Mouse (Mus musculus): Measurements from ENCODE around the gene Tecr. TPM values are rescaled to one million over a fixed set of nuclear protein-coding genes. Genes with fewer than 3 reads are reported as not detected.

The Tecr gene
- total and polyA plus RNA-seq, 3 experiments = 445 to 935 (median 505) TPM

DNA sequence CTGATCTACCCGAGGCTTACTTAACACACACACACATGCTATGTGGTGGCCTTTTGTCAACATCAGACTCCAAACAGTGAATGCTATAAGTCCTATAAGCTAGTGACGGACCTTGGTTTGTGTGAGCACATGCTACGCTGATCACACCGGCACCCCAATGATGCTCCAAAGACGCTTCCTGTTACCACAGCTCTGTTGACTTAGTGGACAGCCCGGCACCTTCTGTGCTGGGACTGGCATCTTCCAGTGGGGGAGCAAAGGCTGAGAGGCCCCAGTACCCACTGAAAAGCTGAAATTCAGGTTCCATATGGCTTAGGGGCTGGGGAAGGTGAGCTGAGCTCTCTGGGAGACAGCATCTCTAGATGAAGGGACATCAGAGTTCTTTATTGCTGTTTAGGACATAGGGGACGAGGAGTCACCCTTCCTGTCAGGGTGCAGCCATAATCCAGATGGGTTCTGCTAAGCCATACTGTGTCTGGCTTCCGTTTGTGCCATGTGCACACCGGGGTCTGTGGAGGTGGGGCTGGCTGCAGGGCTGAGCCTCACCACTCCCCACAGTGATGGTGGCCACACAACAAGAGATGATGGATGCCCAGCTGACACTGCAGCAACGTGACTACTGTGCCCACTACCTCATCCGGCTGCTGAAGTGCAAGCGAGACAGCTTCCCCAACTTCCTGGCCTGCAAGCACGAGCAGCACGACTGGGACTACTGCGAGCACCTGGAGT lies 37.3 kb downstream of the Tecr start:
- H3K9ac ChIP-seq (ENCODE audit: low read depth, low read length) = no peak overlapping the region
- no peak overlapping the region for H3K27ac ChIP-seq
- peaks cover 6% of the 10 kb centered on the region; the same call in 1 of the 2 replicates for H3K79me2 ChIP-seq (replicated peaks; ENCODE audit: control insufficient read depth, insufficient read depth, low read length)
- intact Hi-C loops (cut with DNase I) = no loop called here
- H3K36me3 ChIP-seq (ENCODE audit: control insufficient read depth, insufficient read depth, low read length) = no peaks in the 10 kb centered on the region
- H3K4me3 ChIP-seq = no peak overlapping the region
- 77% methylated on average over 15 of the region's 15 CpGs for WGBS
- no peak for TF ChIP-seq CTCF (IDR thresholded peaks at IDR 0.05)
- TF ChIP-seq POLR2A (IDR thresholded peaks at IDR 0.05; ENCODE audit: insufficient read depth, low read depth, low read length) = 0 out of 2 replicates have a peak, but pooled peaks have one; percentile 7
- no peak for TF ChIP-seq EP300 (IDR thresholded peaks at IDR 0.05; ENCODE audit: insufficient read depth, low read depth, low read length)
- no peaks in the 10 kb centered on the region for H3K27me3 ChIP-seq (ENCODE audit: control insufficient read depth, insufficient read depth, low read length)
- no peak for DNase-seq
- peaks cover 6% of the 10 kb centered on the region for H3K4me1 ChIP-seq (ENCODE audit: control insufficient read depth, insufficient read depth, low read length)

DNA sequence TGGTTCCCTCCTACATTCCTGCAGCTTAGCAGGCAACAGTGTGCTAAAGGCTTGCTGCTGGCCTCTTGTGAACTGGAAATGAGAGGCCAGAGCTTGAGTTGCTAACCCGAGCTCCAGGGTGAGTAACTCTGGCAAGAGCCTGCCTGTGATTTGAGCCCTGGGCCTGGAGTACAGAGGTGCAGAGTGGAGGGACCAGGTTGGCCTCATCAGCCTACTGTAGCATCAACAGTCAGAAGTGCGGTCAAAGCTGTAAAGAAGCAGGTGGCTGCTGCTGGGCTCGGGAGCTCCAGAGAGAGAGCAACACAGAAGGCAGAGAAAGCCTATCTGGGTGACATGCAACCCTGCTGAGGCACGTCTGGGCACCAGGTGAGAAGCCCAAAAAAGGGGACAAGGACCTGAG lies 38.6 kb downstream of the Tecr start:
- Histone ChIP-seq H3K36me3 (ENCODE audit: control insufficient read depth, insufficient read depth, low read length) (no peaks in the 10 kb centered on the region), H3K27ac (no peak overlapping the region; the same call in 1 of the 2 replicates), H3K9ac (ENCODE audit: low read depth, low read length) (no peak overlapping the region), H3K27me3 (ENCODE audit: control insufficient read depth, insufficient read depth, low read length) (no peaks in the 10 kb centered on the region), H3K4me1 (ENCODE audit: control insufficient read depth, insufficient read depth, low read length) (peaks cover 6% of the 10 kb centered on the region), H3K4me3 (no peak overlapping the region), H3K79me2 (replicated peaks; ENCODE audit: control insufficient read depth, insufficient read depth, low read length) (peaks cover 6% of the 10 kb centered on the region; the same call in 1 of the 2 replicates)
- intact Hi-C loops (cut with DNase I) = loop anchor here (5.0 kb wide), 1 partner anchor 38 kb away; the partner anchor contains the start of genes Dnajb1 and Tecr
- DNase-seq = no peak
- WGBS = 58% methylated on average over 4 of the region's 4 CpGs
- TF ChIP-seq EP300 (IDR thresholded peaks at IDR 0.05; ENCODE audit: insufficient read depth, low read depth, low read length) = no peak
- no peak for TF ChIP-seq CTCF (IDR thresholded peaks at IDR 0.05)
- no peak for TF ChIP-seq POLR2A (IDR thresholded peaks at IDR 0.05; ENCODE audit: insufficient read depth, low read depth, low read length)

DNA sequence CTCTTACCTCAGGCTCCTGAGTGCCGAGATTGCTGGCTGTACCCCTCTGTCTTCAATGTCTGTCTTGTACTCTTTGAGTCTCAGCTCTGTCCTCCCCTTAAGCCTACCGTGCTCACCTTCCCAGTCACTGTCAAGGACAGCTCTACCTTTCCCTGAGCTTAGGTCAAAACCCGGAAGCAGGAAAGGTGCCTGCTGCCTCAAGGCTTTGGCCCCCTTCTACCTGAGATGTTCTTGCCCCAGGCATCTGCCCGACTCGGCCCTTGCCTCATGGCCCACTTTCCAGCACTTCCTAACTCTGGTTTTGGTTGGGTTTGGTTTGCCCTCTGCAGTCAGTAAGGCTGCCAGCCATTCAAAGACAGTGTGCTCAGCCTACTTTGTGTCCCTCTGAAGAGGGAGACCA lies 39.0 kb downstream of the Tecr start:
- no peak overlapping the region for H3K9ac ChIP-seq (ENCODE audit: low read depth, low read length)
- no peak for TF ChIP-seq EP300 (IDR thresholded peaks at IDR 0.05; ENCODE audit: insufficient read depth, low read depth, low read length)
- TF ChIP-seq POLR2A (IDR thresholded peaks at IDR 0.05; ENCODE audit: insufficient read depth, low read depth, low read length) = no peak
- TF ChIP-seq CTCF (IDR thresholded peaks at IDR 0.05) = no peak
- intact Hi-C loops (cut with DNase I) = loop anchor here (5.0 kb wide), 1 partner anchor 39 kb away; the partner anchor contains the start of genes Dnajb1 and Tecr
- no peak overlapping the region for H3K4me3 ChIP-seq
- WGBS = 56% methylated on average over 5 of the region's 5 CpGs
- no peak overlapping the region; the same call in 1 of the 2 replicates for H3K27ac ChIP-seq
- no peaks in the 10 kb centered on the region for H3K27me3 ChIP-seq (ENCODE audit: control insufficient read depth, insufficient read depth, low read length)
- peaks cover 6% of the 10 kb centered on the region for H3K4me1 ChIP-seq (ENCODE audit: control insufficient read depth, insufficient read depth, low read length)
- H3K79me2 ChIP-seq (replicated peaks; ENCODE audit: control insufficient read depth, insufficient read depth, low read length) = peaks cover 6% of the 10 kb centered on the region; the same call in 1 of the 2 replicates
- DNase-seq = no peak
- H3K36me3 ChIP-seq (ENCODE audit: control insufficient read depth, insufficient read depth, low read length) = no peaks in the 10 kb centered on the region

DNA sequence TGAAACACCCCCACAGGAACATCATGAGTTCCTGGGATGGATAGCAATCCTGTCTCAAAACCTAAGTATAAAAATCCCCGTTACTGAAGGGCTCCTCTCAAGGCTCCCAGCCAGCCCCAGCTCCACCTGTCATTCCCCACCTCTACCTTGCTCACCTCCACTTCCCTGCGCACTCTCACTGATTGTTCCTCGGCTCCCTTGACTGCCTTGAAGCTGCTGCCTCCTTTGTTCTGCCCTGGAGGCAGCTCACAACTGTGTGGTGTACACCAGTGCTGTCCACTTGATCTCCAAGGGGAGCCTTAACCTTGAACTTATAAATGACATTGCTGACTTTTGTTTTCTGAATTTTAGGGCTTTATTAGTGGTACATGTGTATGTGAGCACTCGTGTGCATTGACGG lies 39.6 kb downstream of the Tecr start:
- TF ChIP-seq POLR2A (IDR thresholded peaks at IDR 0.05; ENCODE audit: insufficient read depth, low read depth, low read length) = no peak
- TF ChIP-seq CTCF (IDR thresholded peaks at IDR 0.05) = no peak
- TF ChIP-seq EP300 (IDR thresholded peaks at IDR 0.05; ENCODE audit: insufficient read depth, low read depth, low read length) = no peak
- 59% methylated on average over 5 of the region's 5 CpGs for WGBS
- peak in 1 of 2 experiments; percentile 23 for DNase-seq
- Histone ChIP-seq H3K4me1 (ENCODE audit: control insufficient read depth, insufficient read depth, low read length) (peaks cover 6% of the 10 kb centered on the region), H3K79me2 (replicated peaks; ENCODE audit: control insufficient read depth, insufficient read depth, low read length) (peaks cover 6% of the 10 kb centered on the region; the same call in 1 of the 2 replicates), H3K4me3 (no peak overlapping the region), H3K27ac (no peak overlapping the region), H3K27me3 (ENCODE audit: control insufficient read depth, insufficient read depth, low read length) (no peaks in the 10 kb centered on the region), H3K36me3 (ENCODE audit: control insufficient read depth, insufficient read depth, low read length) (no peaks in the 10 kb centered on the region), H3K9ac (ENCODE audit: low read depth, low read length) (no peak overlapping the region)
- intact Hi-C loops (cut with DNase I) = loop anchor here (5.0 kb wide), 1 partner anchor 39 kb away; the partner anchor contains the start of genes Dnajb1 and Tecr

DNA sequence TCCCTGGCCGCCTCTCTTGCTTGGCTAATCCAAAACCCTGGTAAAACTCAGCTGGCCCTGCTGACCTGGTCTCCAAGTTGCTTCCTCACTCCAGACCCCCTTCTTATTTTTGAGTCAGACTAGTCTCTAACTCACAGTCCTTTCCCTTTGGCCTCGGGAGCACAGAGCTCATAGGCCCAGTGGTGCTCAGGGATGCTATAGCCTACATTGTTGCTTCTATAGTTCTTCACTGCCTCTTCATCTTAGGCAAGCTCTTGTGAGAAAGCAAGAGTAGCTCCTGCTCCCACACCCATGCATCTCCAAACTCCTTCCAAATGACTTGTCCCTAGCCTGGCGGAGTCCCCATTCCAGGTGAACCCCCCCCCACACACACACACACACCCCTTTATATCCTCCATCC lies 40.1 kb downstream of the Tecr start:
- Histone ChIP-seq H3K9ac (ENCODE audit: low read depth, low read length) (peak overlapping the region; percentile 80; the same call in 1 of the 2 replicates), H3K79me2 (replicated peaks; ENCODE audit: control insufficient read depth, insufficient read depth, low read length) (peaks cover 6% of the 10 kb centered on the region; the same call in 1 of the 2 replicates), H3K4me1 (ENCODE audit: control insufficient read depth, insufficient read depth, low read length) (peaks cover 6% of the 10 kb centered on the region), H3K36me3 (ENCODE audit: control insufficient read depth, insufficient read depth, low read length) (no peaks in the 10 kb centered on the region), H3K4me3 (peak overlapping the region; percentile 64), H3K27me3 (ENCODE audit: control insufficient read depth, insufficient read depth, low read length) (no peaks in the 10 kb centered on the region), H3K27ac (peak overlapping the region; percentile 97; the same call in 1 of the 2 replicates)
- DNase-seq = no peak
- intact Hi-C loops (cut with DNase I) = loop anchor here (5.0 kb wide), 1 partner anchor 40 kb away; the partner anchor contains the start of genes Dnajb1 and Tecr
- WGBS = 48% methylated on average over 3 of the region's 3 CpGs
- no peak for TF ChIP-seq POLR2A (IDR thresholded peaks at IDR 0.05; ENCODE audit: insufficient read depth, low read depth, low read length)
- no peak for TF ChIP-seq CTCF (IDR thresholded peaks at IDR 0.05)
- no peak for TF ChIP-seq EP300 (IDR thresholded peaks at IDR 0.05; ENCODE audit: insufficient read depth, low read depth, low read length)

Measured in heart, adult 2 months (tissue).